Mouse (Mus musculus) layer of hippocampus, postnatal 10 days (tissue): ENCODE data around the gene Pkhd1. TPM values are rescaled to one million over a fixed set of nuclear protein-coding genes. Genes with fewer than 3 reads are reported as not detected.
"Not testable (repeated sequence)": the region's sequence is repeated elsewhere in the genome, so short reads cannot be mapped to it uniquely, and the experiment has no call there.

ENCODE experiments used
- DNase-seq, 2 experiments: peaks; one replicate each; pipeline ENCODE4 v3.0.0; 2021; ENCODE audit warnings: low spot score in 2 of 2
- total RNA-seq, 2 experiments: library from RNA; stranded (reverse); gene quantifications; 2 replicates each; pipeline ENCODE4 v1.2.3; 2021

Gene Pkhd1
- total RNA-seq, 2 experiments from 2014 or later, result 0.07 to 0.23 TPM

DNA sequence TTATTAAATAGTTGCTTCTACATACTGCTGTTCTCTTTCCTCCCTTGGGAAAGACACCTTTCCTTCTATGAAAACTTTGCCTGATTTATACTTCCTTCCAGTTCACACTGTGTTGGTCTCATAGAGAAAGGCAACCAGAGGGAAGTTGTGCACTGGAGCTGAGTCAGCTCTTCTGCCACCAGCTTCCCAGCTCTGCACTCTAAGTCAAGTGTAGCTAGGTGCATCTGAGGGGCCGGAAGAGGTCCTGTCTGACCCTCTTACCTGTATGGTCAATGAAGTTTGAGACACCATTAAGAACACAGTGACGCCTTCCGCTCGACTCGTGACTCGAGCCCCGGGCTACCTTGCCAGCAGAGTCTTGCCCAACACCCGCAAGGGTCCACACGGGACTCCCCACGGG lies 131.8 kb downstream of the Pkhd1 start:
- DNase-seq, result no peak

- DNase-seq, result no peak
Measured at GRCm38 (mm10) chr1:20481843-20482242, 136.0 kb downstream of the Pkhd1 start.

DNA sequence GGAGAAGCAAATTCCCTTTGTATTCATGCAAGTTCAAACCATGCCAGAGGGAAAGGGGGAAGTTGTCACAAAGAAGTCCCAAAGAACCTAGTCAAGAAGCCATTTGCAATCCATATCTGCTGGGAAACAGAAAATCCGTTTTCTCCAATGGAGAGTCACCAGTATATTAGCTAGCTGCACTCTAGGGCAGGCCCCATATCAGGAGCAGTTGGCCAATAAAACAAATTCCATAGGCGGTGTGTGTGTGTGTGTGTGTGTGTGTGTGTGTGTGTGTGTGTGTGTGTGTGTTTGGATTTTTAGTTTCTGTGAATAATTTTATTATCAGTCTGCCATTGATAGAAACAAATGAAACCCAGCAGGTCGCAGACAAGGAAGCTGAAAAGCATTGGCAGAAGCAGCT lies 139.2 kb downstream of the Pkhd1 start:
- DNase-seq, result no peak

DNA sequence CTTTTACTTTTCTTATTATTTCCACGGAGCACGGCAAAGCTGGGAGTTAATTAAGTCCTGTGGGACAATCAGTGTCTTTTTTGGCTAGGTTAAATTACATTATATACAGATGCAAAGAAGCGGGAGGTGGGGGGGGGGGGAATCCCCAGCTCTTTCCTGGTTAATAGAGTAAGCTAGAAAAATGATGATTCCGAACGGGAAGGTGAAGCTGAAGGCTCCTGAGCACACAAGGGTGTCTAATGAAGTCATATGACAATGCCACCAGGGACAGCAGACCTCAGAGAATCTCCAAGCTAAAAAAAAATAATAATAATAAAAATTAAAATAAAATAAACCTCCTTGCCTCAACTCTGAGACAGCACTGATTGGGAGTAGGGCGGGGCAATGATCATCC lies 139.6 kb downstream of the Pkhd1 start:
- DNase-seq, result no peak

DNA sequence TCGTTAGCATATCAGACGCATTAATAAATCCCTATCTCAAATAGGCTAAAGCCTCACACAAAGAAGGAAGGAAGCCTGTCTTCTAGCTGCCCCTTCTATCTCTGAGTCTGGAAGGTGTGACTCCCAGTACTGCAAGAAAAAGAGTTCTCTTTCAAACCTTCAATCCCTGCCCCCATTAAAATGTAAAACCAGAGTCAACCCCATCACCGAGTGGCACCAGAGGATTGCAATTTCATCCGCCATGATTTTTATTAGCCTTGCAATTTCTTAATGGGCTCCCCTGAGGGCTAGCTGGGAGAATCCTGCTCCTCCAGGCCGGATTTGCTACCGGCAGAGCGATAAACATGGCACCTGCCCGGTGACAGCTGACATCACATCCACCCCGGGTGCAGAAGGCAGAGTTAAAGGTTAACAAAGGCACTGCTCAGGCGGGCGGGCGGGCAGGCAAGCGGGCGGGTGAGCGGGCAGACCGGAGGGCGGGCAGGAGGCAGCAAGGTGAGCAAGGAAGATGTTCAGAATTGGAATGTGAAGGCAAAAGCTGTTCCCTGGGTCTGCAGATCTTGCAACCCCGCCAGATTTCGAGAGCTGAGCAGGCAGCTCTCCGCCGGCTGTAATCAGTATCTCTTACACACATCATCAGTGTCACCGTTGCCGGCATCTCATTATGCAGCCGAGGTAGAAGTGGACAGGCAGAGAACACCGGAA lies 140.2 kb downstream of the Pkhd1 start:
- DNase-seq, result peak; percentile 16 to 27

GRCm38 (mm10) chr1:20470770-20471169 lies 147.1 kb downstream of the Pkhd1 start:
- DNase-seq, result no peak

DNA sequence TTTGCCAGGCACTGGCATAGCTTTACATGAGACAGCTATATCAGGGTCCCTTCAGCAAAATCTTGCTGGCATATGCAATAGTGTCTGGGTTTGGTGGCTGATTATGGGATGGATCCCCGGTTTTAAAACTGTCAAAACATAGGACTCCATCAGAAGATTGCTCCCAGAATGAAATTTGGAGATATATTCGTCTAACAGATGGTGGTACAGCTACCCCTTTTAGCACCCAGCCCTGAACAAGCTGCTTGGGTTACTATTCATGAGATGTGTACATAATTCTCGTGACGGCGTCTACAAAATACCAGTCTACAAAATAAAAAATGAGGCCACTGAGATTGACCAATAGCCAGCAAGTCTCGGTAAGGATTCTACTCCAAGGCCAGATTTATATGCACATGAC lies 147.5 kb downstream of the Pkhd1 start:
- no peak for DNase-seq

DNA sequence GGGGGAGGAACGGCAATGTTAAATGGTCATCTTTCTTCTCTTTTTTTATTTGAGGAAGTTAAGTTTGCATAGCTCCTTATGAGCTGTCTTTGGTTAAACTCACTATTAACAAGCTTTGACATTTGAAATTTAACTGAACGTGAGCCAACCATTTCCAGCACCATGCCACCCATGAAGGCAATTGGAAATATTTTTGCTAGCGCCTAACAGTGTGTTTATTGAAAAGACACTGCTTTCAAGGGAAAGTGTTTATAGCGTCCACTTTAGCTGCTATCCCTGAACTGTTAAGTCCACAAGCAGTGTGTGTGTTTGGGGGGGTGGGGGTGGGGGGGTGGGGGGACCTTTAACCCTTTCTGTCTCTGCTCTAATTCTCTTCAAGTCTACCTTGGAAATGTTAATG lies 151.4 kb downstream of the Pkhd1 start:
- no peak for DNase-seq

DNA sequence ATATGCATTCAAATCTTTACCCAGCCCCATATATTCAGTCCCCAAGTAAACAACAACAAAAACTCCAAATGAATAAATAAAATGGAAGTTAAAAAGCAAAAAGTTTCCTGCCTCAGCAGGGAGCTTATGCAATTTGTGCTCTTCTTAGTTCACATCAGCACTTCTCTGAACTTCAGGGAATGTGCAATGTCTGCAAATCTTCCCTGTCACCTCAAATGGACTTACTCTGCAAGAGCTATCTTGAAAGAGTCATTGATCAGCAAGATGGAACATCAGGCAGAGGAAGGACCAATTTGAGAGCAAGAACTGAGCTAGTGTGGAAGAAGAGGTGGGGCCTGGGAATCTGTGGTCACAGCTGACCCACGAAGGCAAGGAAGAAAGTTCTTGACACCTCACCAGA lies 163.2 kb downstream of the Pkhd1 start:
- no peak for DNase-seq

DNA sequence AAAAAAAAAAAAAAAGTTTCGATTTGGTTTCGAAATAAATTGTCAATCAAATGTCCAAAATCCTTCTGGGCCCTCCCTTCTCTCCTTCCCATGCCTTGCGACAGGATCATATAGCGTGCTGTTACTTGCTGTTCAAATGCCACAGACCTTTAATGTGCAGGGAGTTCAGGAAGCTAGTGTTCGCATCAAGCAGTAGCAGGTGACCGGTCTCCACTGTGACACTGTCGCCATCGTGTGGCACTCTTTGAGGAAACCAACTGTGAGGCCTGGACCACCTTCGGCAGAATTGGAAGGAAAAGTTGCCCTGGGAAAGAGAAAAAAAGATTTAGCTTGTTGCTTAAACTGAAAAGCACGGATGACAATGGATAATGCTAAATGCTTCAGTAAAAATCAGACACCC lies 167.8 kb downstream of the Pkhd1 start:
- DNase-seq, result peak; percentile 72 to 77

- not testable (repeated sequence) for DNase-seq
Measured at GRCm38 (mm10) chr1:20432026-20432425, 185.8 kb downstream of the Pkhd1 start.

- no peak for DNase-seq
Measured at GRCm38 (mm10) chr1:20429056-20429394, 188.8 kb downstream of the Pkhd1 start.

- DNase-seq, result peak; percentile 15 to 17
Measured at GRCm38 (mm10) chr1:20428370-20429055, 189.4 kb downstream of the Pkhd1 start.

DNA sequence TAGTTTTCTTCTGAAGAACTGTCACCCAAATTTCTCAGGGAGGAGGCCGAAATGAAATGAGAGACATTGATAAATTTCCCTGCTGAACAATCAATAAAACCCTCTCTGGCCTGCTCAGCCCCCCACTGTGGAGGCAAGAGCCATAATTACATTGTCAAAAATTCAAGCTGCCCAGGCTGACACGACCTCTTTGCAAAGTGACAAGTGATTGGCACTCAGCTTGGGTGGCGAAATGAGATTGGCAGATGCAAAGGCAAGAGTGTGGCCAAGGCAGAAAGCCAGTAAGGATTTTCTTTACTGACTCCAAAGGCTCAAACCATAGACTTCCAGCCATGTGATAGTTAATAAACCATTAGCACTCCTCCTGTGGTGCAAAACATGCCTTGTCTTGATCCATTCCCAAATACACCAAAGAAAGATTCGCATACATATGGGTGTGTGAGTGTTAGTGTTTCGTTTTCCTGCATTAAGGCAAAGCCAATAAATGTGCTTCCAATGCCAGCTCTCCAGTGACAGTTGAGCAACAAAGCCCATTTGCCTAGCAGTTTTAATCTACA lies 208.4 kb downstream of the Pkhd1 start:
- no peak for DNase-seq

- DNase-seq, result no peak
Measured at GRCm38 (mm10) chr1:20398319-20398718, 219.5 kb downstream of the Pkhd1 start.

DNA sequence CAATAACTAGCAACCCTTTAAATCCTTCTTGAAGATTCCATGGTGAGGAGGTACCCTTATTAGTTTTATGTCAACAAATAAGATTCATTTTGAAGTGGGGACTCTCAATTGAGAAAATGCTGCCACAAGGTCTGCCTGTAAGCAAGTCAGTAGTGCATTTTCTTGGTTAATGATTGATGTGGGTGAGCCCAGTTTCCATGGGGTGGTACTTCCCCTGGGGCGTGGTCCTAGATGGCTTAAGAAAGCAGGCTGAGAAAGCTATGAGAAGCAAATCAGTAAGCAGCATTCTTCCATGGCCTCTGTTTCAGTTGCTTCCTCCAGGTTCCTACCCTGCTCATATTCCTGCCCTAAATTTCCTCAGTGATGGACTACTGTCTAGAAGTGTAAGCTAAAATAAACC lies 253.4 kb downstream of the Pkhd1 start:
- DNase-seq, result no peak

GRCm38 (mm10) chr1:20344651-20345050 lies 273.2 kb downstream of the Pkhd1 start:
- no peak for DNase-seq

DNA sequence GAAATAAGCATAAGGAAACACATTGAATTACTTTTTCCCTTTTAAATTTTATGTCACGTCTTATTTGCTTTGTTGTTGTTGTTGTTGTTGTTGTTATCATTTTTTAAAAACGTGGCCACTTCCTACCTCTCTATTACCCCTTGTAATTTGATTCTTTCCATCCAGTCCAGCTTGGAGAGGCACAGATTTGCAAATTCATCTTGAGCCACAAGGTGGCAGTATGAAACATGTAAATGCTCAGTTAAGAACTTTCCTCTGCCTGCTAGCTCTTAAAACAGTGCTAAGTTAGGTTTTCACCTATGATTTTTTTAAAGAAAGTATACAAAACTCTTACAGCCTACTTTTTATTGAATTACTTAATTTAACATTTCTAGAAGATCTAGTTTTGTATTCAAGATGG lies 306.4 kb downstream of the Pkhd1 start:
- DNase-seq, result peak; percentile 73 to 78

- DNase-seq, result no peak
Measured at GRCm38 (mm10) chr1:20310925-20311324, 306.9 kb downstream of the Pkhd1 start.

GRCm38 (mm10) chr1:20306116-20306515 lies 311.7 kb downstream of the Pkhd1 start:
- peak; percentile 20 to 33 for DNase-seq

GRCm38 (mm10) chr1:20302943-20303578 lies 314.8 kb downstream of the Pkhd1 start:
- peak; percentile 38 to 48 for DNase-seq
